Mouse (Mus musculus): ENCODE measurements around the gene Cpsf4l. TPM values are rescaled to one million over a fixed set of nuclear protein-coding genes. Genes with fewer than 3 reads are reported as not detected.
"Not testable (repeated sequence)": the region's sequence is repeated elsewhere in the genome, so short reads cannot be mapped to it uniquely, and the experiment has no call there.

Gene Cpsf4l
- polyA plus RNA-seq, 1 experiment from 2014 or later: 0.90 TPM

- WGBS: 78% methylated on average over 2 of the region's 2 CpGs
- Histone ChIP-seq H3K27ac (no peak overlapping the region), H3K4me1 (peaks cover 7% of the 10 kb centered on the region), H3K9me3 (replicated peaks) (no peaks in the 10 kb centered on the region), H3K4me3 (no peak overlapping the region), H3K36me3 (peaks cover 85% of the 10 kb centered on the region), H3K27me3 (ENCODE audit: low read depth, poor library complexity, severe bottlenecking) (no peaks in the 10 kb centered on the region)
- DNase-seq (ENCODE audit: low spot score): no peak
Measured at GRCm38 (mm10) chr11:113667122-113667521, 42.7 kb downstream of the Cpsf4l start.

DNA sequence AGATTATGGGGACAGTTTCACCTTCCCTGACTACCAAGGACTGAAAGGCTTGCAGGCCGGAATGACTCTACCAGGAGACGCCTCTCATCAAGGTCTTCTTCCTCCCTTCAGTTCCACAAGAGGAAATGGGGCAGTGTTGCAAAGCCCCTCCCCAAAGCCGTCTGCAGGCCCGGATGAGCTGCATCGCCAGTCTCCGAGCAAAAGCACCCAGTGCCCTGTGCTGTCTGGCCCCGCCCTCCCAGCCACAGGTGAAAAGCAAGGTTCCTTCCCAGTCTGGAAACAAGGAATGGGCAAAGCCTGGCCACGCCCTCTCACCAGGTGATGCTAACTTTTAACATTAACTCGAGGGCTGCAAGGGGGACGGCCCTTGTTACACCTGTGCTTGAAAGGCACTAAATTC lies 43.2 kb downstream of the Cpsf4l start:
- Histone ChIP-seq H3K27ac (no peak overlapping the region), H3K27me3 (ENCODE audit: low read depth, poor library complexity, severe bottlenecking) (no peaks in the 10 kb centered on the region), H3K9me3 (replicated peaks) (no peaks in the 10 kb centered on the region), H3K36me3 (peaks cover 85% of the 10 kb centered on the region), H3K4me3 (no peak overlapping the region), H3K4me1 (peaks cover 7% of the 10 kb centered on the region)
- DNase-seq (ENCODE audit: low spot score): no peak
- 54% methylated on average over 10 of the region's 10 CpGs for WGBS

DNA sequence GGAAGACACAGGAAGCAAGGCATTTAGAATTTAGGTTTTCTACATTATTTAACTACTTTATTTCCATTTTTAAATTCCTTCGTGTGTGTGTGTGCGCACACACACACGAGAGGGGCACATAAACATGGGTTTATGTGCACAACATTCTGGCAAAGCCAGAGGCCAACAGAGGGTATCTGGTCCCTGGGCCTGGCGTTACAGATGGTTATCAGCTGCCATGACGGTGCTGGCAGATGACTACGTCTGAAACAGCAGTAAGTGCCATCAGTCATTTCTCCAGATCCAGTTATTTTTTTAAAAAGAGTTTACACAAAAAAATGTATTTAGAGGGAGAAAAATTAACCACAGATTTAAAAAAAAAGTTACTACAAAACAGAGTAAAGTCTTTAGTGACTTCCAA lies 43.6 kb downstream of the Cpsf4l start:
- H3K4me3 ChIP-seq: no peak overlapping the region
- H3K36me3 ChIP-seq: peaks cover 85% of the 10 kb centered on the region
- H3K4me1 ChIP-seq: peaks cover 7% of the 10 kb centered on the region
- no peaks in the 10 kb centered on the region for H3K9me3 ChIP-seq (replicated peaks)
- DNase-seq (ENCODE audit: low spot score): no peak
- H3K27me3 ChIP-seq (ENCODE audit: low read depth, poor library complexity, severe bottlenecking): no peaks in the 10 kb centered on the region
- no peak overlapping the region for H3K27ac ChIP-seq
- 77% methylated on average over 6 of the region's 6 CpGs for WGBS

DNA sequence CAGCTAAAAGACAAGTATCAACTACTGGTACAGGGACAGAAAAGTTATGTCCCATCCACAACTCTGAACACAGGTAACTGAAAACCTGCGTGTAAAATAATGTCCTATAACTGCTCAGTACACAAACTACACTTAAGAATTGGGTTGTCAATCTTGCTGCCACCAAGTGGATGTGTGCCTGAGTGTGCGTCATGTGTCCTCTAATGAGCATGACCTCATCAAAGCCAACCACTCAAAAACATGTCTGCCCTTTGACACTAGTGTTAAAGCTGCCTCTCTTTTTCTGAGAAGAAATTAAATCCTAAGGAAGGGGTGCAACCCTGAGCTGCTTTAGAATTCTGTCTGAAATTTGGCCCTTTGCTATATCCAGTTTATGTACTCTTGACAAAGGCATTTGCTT lies 45.5 kb downstream of the Cpsf4l start:
- Histone ChIP-seq H3K27ac (no peak overlapping the region), H3K4me1 (peaks cover 9% of the 10 kb centered on the region), H3K36me3 (peaks cover 86% of the 10 kb centered on the region), H3K4me3 (no peak overlapping the region), H3K9me3 (replicated peaks) (no peaks in the 10 kb centered on the region), H3K27me3 (ENCODE audit: low read depth, poor library complexity, severe bottlenecking) (no peaks in the 10 kb centered on the region)
- DNase-seq (ENCODE audit: low spot score): no peak
- WGBS: 79% methylated on average over 2 of the region's 2 CpGs

DNA sequence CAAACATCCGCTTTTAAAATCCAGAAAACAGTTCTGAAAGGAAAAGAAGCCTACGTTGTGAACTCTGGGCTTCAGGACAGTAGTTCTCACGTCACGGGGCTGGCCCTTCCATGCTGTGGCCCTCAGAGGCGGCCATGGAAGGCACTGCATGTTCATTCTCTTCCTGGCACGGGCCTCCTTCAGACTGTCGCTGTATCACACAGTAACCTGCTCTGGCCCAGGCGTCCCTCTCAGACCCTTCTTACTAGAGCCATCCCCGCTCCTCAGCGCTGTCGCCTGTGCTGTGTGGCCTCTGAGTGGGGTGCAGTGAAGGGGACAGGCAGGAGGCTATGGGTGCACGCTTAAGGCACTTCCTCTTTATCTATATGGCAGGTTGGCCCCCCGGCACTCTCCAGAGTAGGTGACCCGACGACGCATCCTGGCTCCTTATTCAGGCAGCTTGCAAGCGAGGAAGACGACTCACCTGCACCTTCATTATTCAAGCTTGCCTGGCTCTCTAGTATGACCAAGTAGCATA lies 47.9 kb downstream of the Cpsf4l start:
- peaks cover 18% of the 10 kb centered on the region for H3K4me1 ChIP-seq
- H3K9me3 ChIP-seq (replicated peaks): no peaks in the 10 kb centered on the region
- H3K27me3 ChIP-seq (ENCODE audit: low read depth, poor library complexity, severe bottlenecking): no peaks in the 10 kb centered on the region
- 96% methylated on average over 18 of the region's 18 CpGs for WGBS
- H3K27ac ChIP-seq: no peak overlapping the region
- H3K4me3 ChIP-seq: no peak overlapping the region
- H3K36me3 ChIP-seq: peaks cover 87% of the 10 kb centered on the region
- DNase-seq (ENCODE audit: low spot score): no peak

DNA sequence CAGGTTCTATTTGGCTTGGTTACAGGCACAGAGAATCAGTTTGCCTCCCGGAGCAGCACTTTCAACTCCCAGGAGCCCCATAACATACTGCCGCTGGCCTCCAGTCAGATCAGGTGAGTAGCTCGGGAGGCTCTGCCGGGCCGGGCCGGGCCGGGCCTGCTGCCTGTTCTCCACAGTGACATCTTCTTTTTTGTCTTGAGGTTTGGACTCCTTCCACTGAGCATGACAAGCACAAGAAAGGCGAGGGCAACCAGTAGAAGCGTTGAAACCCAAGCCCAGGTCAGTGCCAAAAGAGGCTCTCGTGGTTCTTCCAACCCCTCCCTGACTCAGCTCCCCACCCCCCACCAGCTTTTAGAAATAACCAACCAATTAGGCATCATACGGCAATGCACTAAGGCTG lies 48.9 kb downstream of the Cpsf4l start:
- no peak for DNase-seq (ENCODE audit: low spot score)
- H3K27me3 ChIP-seq (ENCODE audit: low read depth, poor library complexity, severe bottlenecking): no peaks in the 10 kb centered on the region
- H3K36me3 ChIP-seq: peaks cover 92% of the 10 kb centered on the region
- H3K27ac ChIP-seq: no peak overlapping the region
- peaks cover 16% of the 10 kb centered on the region for H3K4me1 ChIP-seq
- H3K9me3 ChIP-seq (replicated peaks): no peaks in the 10 kb centered on the region
- H3K4me3 ChIP-seq: no peak overlapping the region
- 95% methylated on average over 11 of the region's 11 CpGs for WGBS

GRCm38 (mm10) chr11:113660213-113660612 lies 49.6 kb downstream of the Cpsf4l start:
- 94% methylated on average over 3 of the region's 3 CpGs for WGBS
- Histone ChIP-seq H3K36me3 (peaks cover 99% of the 10 kb centered on the region), H3K4me1 (peaks cover 23% of the 10 kb centered on the region)
- not testable (repeated sequence) for H3K9me3 ChIP-seq (replicated peaks); H3K27me3 ChIP-seq (ENCODE audit: low read depth, poor library complexity, severe bottlenecking); DNase-seq (ENCODE audit: low spot score); H3K4me3 ChIP-seq; H3K27ac ChIP-seq

DNA sequence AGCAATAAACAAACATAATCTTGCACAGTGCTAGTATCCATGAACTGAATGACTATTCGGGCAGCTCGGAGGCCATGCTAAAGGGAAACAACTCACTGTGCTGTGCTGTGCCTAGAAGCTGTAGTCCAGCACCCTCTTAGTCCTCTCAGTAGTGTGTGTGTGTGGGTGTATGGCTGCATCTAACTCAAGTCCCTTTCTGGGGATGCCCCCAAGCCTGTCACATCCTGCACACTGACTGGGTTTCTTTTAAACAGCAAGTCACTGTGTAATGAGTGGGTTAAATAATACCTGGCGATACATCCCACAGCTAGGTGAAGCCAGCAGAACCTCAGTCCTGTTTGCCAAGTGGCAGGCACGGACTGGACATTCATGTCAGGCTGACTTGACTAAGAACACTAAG lies 51.1 kb downstream of the Cpsf4l start:
- Histone ChIP-seq H3K4me3 (no peak overlapping the region), H3K9me3 (replicated peaks) (no peaks in the 10 kb centered on the region), H3K27me3 (ENCODE audit: low read depth, poor library complexity, severe bottlenecking) (no peaks in the 10 kb centered on the region), H3K4me1 (peaks cover 38% of the 10 kb centered on the region), H3K27ac (no peak overlapping the region), H3K36me3 (peaks cover 100% of the 10 kb centered on the region)
- no peak for DNase-seq (ENCODE audit: low spot score)
- 89% methylated on average over 4 of the region's 4 CpGs for WGBS

DNA sequence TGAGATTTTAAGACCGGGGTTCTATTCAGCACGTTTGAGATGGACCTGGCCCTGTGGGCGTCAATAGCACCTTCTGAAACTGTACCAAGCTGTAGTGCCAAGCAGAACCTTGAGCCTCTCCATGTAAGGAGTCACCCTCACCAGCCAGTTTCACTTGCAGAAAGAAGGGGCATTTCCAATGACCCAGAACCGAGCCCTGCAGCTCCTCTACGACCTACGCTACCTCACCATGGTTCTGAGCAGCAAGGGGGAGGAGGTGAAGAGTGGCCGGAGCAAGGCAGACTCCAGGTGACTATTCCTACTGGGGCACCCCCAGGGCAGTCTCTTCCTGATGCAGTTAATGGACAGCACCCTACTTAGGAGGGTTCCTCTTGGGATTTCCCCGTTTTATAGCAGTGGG lies 51.5 kb downstream of the Cpsf4l start:
- Histone ChIP-seq H3K36me3 (peaks cover 100% of the 10 kb centered on the region), H3K4me1 (peaks cover 42% of the 10 kb centered on the region), H3K9me3 (replicated peaks) (no peaks in the 10 kb centered on the region), H3K27me3 (ENCODE audit: low read depth, poor library complexity, severe bottlenecking) (no peaks in the 10 kb centered on the region), H3K4me3 (no peak overlapping the region), H3K27ac (no peak overlapping the region)
- 88% methylated on average over 8 of the region's 8 CpGs for WGBS
- no peak for DNase-seq (ENCODE audit: low spot score)

DNA sequence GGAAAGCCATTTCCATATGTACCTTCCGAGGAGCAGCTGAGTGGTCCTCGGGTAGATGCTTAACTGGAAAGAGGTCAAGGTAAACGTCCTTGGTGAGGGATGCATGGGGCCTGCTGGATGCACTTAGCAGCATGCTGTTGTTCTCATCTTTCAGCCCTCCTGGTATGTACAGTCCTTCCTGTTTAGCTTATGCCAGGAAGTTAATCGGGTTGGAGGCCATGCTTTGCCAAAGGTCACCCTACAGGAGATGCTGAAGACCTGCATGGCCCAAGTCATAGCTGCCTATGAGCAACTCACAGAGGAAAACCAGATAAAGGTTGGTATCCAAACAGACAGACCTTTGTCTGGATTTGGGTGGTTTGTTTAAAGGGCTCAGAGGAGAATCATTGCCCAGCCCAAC lies 52.6 kb downstream of the Cpsf4l start:
- no peaks in the 10 kb centered on the region for H3K9me3 ChIP-seq (replicated peaks)
- peaks cover 50% of the 10 kb centered on the region for H3K4me1 ChIP-seq
- WGBS: 84% methylated on average over 4 of the region's 4 CpGs
- H3K36me3 ChIP-seq: peaks cover 100% of the 10 kb centered on the region
- H3K27me3 ChIP-seq (ENCODE audit: low read depth, poor library complexity, severe bottlenecking): no peaks in the 10 kb centered on the region
- no peak overlapping the region for H3K27ac ChIP-seq
- no peak for DNase-seq (ENCODE audit: low spot score)
- no peak overlapping the region for H3K4me3 ChIP-seq

GRCm38 (mm10) chr11:113656511-113656932 lies 53.3 kb downstream of the Cpsf4l start:
- no peaks in the 10 kb centered on the region for H3K9me3 ChIP-seq (replicated peaks)
- no peaks in the 10 kb centered on the region for H3K27me3 ChIP-seq (ENCODE audit: low read depth, poor library complexity, severe bottlenecking)
- H3K4me1 ChIP-seq: peaks cover 57% of the 10 kb centered on the region
- no peak overlapping the region for H3K4me3 ChIP-seq
- 0 out of 2 replicates have a peak overlapping the region, but pooled peaks have one; percentile 37 for H3K27ac ChIP-seq
- DNase-seq (ENCODE audit: low spot score): no peak
- peaks cover 100% of the 10 kb centered on the region for H3K36me3 ChIP-seq
- WGBS: 91% methylated on average over 8 of the region's 8 CpGs

DNA sequence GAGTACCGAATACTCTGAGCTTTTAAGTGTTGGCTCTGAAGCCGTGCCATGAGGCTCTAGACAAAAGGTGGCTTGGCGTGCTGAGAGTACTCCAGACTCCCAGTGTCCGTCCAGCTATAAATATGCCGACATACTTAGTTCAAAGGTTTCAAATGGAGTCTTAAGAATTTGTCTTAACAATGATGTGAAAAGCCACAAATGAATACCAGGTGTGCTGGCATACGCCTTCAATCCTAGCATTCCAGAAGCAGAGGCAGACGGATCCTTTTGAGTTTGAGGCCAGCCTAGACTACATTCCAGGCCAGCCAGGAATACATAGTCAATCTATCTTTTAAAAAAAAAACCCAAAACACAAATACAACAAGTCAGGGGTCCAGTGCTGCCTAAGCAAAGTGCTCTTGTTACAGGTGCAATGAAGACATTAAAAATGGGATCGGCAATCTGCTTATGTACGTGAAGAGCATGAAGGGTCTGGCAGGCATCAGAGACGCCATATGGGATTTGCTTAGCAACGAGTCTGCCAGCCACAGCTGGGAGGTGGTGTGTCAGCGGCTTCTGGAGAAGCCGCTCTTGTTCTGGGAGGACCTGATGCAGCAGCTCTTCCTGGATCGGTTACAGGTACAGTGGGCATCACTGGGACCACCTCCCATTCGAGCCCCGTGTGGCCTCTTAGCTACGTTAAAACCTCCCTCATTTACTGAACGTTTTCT lies 55.1 kb downstream of the Cpsf4l start:
- no peak overlapping the region for H3K4me3 ChIP-seq
- 50% methylated on average over 18 of the region's 18 CpGs for WGBS
- peaks cover 74% of the 10 kb centered on the region for H3K4me1 ChIP-seq
- H3K36me3 ChIP-seq: peaks cover 83% of the 10 kb centered on the region
- peak; percentile 56 for DNase-seq (ENCODE audit: low spot score)
- H3K9me3 ChIP-seq (replicated peaks): no peaks in the 10 kb centered on the region
- H3K27ac ChIP-seq: peak overlapping the region; percentile 79
- H3K27me3 ChIP-seq (ENCODE audit: low read depth, poor library complexity, severe bottlenecking): no peaks in the 10 kb centered on the region

GRCm38 (mm10) chr11:113654105-113654504 lies 55.7 kb downstream of the Cpsf4l start:
- peak; percentile 40 for DNase-seq (ENCODE audit: low spot score)
- H3K4me3 ChIP-seq: no peak overlapping the region
- H3K36me3 ChIP-seq: peaks cover 77% of the 10 kb centered on the region
- H3K27me3 ChIP-seq (ENCODE audit: low read depth, poor library complexity, severe bottlenecking): no peaks in the 10 kb centered on the region
- no peaks in the 10 kb centered on the region for H3K9me3 ChIP-seq (replicated peaks)
- peaks cover 74% of the 10 kb centered on the region for H3K4me1 ChIP-seq
- WGBS: 84% methylated on average over 15 of the region's 15 CpGs
- peak overlapping the region; percentile 79 for H3K27ac ChIP-seq

Data from limb, embryonic 10.5 days (tissue).